Mouse (Mus musculus) kidney, postnatal 0 days (tissue): ENCODE data around the gene Spg21. TPM values are rescaled to one million over a fixed set of nuclear protein-coding genes. Genes with fewer than 3 reads are reported as not detected.

Source experiments
- ATAC-seq: fragments of 200-750 bp; cut with Nextera tagmentation; replicated peaks from 2 replicates; pipeline ENCODE4 v1.8.0; 2017; ENCODE audit warnings: low read depth, moderate number of reproducible peaks, moderate TSS enrichment, moderate library complexity; ENCODE audit not compliant: low FRiP score
- DNase-seq: peaks from one replicate; pipeline ENCODE4 v3.0.0-alpha.2; 2016; ENCODE audit warnings: low spot score
- H3K27ac ChIP-seq: fragments of 300-500 bp; sonication (generic); 2 replicates; pipeline ENCODE4 v1.5.1; 2014; ENCODE audit warnings: mild to moderate bottlenecking
- H3K27me3 ChIP-seq: fragments of 300-500 bp; sonication (generic); 2 replicates; pipeline ENCODE4 v1.6.1; 2014; ENCODE audit warnings: low read length, mixed read lengths; ENCODE audit not compliant: insufficient read depth
- H3K36me3 ChIP-seq: fragments of 300-500 bp; sonication (generic); 2 replicates; pipeline ENCODE4 v1.6.1; 2014; ENCODE audit warnings: low read length, mixed read lengths; ENCODE audit not compliant: insufficient read depth
- H3K4me1 ChIP-seq: fragments of 300-500 bp; sonication (generic); replicated peaks from 2 replicates; pipeline ENCODE4 v1.6.1; 2014; ENCODE audit warnings: antibody characterized with exemption, low read length, mixed read lengths; ENCODE audit not compliant: insufficient read depth
- H3K4me2 ChIP-seq: fragments of 300-500 bp; sonication (generic); 2 replicates; pipeline ENCODE4 v1.6.1; 2014; ENCODE audit warnings: mild to moderate bottlenecking, low read length, moderate library complexity, mixed read lengths
- H3K4me3 ChIP-seq: fragments of 300-500 bp; sonication (generic); replicated peaks from 2 replicates; pipeline ENCODE4 v1.5.1; 2014; ENCODE audit warnings: low read depth, low read length
- H3K9ac ChIP-seq: fragments of 300-500 bp; sonication (generic); 2 replicates; pipeline ENCODE4 v1.6.1; 2014; ENCODE audit warnings: low read depth, low read length
- H3K9me3 ChIP-seq: fragments of 300-500 bp; sonication (generic); replicated peaks from 2 replicates; pipeline ENCODE4 v1.6.1; 2016; ENCODE audit warnings: low read length, inconsistent platforms, mixed read lengths
- CTCF ChIP-seq: IDR thresholded peaks from 2 replicates; pipeline ENCODE4 v1.5.1; 2016; ENCODE audit warnings: antibody characterized with exemption, low read depth, mild to moderate bottlenecking, moderate library complexity
- WGBS: fragments of 180-500 bp; shearing (Covaris S2); extraction: QIAGEN DNeasy Blood & Tissue Kit; methylation state at CpG from one replicate; pipeline ENCODE4 v1.1.7; 2014; 5-methylcytosine and 5-hydroxymethylcytosine counted together
- polyA plus RNA-seq: library from polyadenylated mRNA; unstranded; fragments of >200 nt; fragmentation: Nextera tagmentation; extraction: Ambion mirVana; gene quantifications from 2 replicates; pipeline ENCODE4 v1.2.1, GENCODE M21; 2015

Spg21 gene
- polyA plus RNA-seq, 1 experiment from 2014 or later, result 122 TPM

DNA sequence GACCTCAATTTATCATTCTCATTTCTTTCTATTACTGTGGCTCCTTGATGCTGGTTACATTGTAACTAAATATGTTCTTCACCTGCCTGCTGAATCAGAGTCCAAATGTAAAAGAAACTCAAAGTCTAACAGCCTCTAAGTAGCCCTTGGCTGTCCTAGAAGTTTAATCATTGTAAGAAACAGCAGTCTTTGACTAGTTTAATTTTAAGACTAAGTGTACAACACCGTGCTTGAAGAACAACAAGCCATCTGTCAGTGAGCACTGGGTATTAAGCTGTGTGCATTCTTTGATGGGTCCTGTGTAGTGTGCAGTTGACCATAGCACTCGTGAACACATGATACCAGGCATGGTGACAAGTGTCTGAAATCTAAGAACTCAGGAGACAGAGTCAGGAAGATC lies 33.2 kb upstream of the Spg21 start:
- ATAC-seq (peak; percentile 59), DNase-seq (peak; percentile 36)
- no peak overlapping the region for H3K4me2 ChIP-seq
- H3K9ac ChIP-seq, result no peak overlapping the region
- H3K4me1 ChIP-seq, result no peaks in the 10 kb centered on the region
- H3K27me3 ChIP-seq, result no peaks in the 10 kb centered on the region
- H3K27ac ChIP-seq, result 0 out of 2 replicates have a peak overlapping the region, but pooled peaks have one; percentile 64
- H3K36me3 ChIP-seq, result no peaks in the 10 kb centered on the region
- no peaks in the 10 kb centered on the region for H3K9me3 ChIP-seq
- 41% methylated on average over 2 of the region's 2 CpGs for WGBS
- H3K4me3 ChIP-seq, result no peak overlapping the region
- TF ChIP-seq CTCF, result no peak

DNA sequence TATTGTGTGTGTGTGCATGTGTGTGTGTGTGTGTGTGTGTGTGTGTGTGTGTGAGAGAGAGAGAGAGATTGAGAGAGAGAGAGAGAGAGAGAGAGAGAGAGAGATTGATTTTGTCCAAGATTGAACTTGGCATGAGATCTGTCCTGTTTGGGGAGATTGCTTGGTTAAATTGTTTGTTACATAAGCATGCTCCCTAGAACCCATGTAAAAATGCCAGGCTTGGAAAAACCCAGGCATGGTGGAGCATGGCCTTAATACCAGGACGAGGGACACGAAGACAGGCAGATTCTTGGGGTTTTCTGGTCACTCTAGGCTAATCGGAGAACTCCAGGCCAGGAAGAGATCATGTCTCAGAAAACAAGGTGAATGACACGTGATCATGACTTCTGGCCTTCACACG lies 32.7 kb upstream of the Spg21 start:
- Histone ChIP-seq H3K36me3 (no peaks in the 10 kb centered on the region), H3K27ac (peak overlapping the region; percentile 64), H3K9me3 (no peaks in the 10 kb centered on the region), H3K4me2 (no peak overlapping the region), H3K4me1 (no peaks in the 10 kb centered on the region), H3K27me3 (no peaks in the 10 kb centered on the region), H3K4me3 (no peak overlapping the region), H3K9ac (no peak overlapping the region)
- TF ChIP-seq CTCF, result no peak
- DNase-seq (no peak), ATAC-seq (no peak)
- WGBS, result 88% methylated on average over 5 of the region's 5 CpGs

DNA sequence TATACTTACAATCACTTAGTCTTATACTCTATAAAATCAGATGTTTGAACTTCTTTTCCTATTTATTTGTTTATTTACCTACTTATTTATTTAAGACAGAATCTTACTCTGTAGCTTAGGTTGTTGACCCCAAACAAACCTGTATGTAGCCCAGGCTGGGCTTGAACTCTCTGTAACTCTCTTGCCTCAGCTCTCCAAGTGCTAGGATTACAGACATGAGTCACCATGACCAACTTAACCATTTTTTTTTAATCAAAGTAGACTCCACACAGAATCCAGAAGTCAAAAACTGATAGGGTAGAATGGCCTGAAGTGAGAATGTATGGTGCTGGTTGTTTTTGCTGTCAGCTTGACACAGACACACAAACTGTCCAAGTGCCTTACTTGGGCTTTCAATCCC lies 30.3 kb upstream of the Spg21 start:
- DNase-seq (no peak), ATAC-seq (no peak)
- TF ChIP-seq CTCF, result no peak
- Histone ChIP-seq H3K9ac (no peak overlapping the region), H3K4me1 (no peaks in the 10 kb centered on the region), H3K27ac (no peak overlapping the region), H3K27me3 (no peaks in the 10 kb centered on the region), H3K4me2 (no peak overlapping the region), H3K9me3 (no peaks in the 10 kb centered on the region), H3K36me3 (no peaks in the 10 kb centered on the region), H3K4me3 (no peak overlapping the region)

DNA sequence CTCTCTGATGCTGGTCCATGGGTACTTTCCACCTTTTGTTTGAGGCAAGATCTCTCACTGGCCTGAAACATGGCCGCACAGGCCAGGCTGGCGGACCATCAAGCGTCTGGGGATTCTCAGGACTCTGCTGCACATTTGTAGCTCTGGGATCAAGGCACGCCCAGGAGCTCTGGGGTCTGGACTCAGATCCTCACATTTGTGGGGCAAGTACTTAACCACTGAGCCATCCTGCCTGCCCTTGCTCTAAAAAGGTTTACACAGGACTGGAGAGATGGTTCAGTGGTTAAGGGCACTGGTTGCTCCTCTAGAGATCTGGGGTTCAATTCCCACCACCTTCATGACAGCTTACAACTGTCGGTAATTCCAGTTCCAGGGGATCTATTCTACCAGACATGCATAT lies 29.8 kb upstream of the Spg21 start:
- H3K4me3 ChIP-seq, result no peak overlapping the region
- H3K4me2 ChIP-seq, result no peak overlapping the region
- DNase-seq (no peak), ATAC-seq (no peak)
- no peak overlapping the region for H3K27ac ChIP-seq
- no peak overlapping the region for H3K9ac ChIP-seq
- H3K27me3 ChIP-seq, result no peaks in the 10 kb centered on the region
- H3K9me3 ChIP-seq, result no peaks in the 10 kb centered on the region
- WGBS, result 87% methylated on average over 5 of the region's 5 CpGs
- H3K4me1 ChIP-seq, result no peaks in the 10 kb centered on the region
- H3K36me3 ChIP-seq, result no peaks in the 10 kb centered on the region
- TF ChIP-seq CTCF, result no peak

DNA sequence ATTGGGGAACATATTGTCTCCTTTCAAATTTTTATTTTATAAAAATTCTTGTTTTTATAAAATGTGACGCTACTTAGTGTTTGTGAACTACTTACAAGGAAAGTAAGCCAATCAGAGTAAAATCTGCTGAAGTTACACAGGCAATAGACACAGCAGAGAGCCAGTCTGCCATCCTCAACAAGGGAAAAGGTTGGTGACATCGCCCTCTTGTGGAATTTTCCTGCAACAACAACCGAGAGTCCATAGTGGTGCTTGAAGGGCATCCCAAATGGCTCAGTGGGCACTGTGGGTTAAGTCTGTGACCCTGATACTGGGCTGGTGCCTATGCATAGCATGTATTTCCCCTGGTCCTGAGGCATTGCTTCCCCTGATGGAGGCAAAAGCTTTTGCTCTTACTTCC lies 28.5 kb upstream of the Spg21 start:
- H3K4me2 ChIP-seq, result no peak overlapping the region
- no peak overlapping the region for H3K9ac ChIP-seq
- no peaks in the 10 kb centered on the region for H3K9me3 ChIP-seq
- WGBS, result 3% methylated on average over 3 of the region's 3 CpGs
- DNase-seq, result peak; percentile 90
- no peaks in the 10 kb centered on the region for H3K27me3 ChIP-seq
- H3K36me3 ChIP-seq, result no peaks in the 10 kb centered on the region
- no peak overlapping the region for H3K4me3 ChIP-seq
- TF ChIP-seq CTCF, result peak; percentile 91
- no peaks in the 10 kb centered on the region for H3K4me1 ChIP-seq
- H3K27ac ChIP-seq, result no peak overlapping the region
- no peak for ATAC-seq

DNA sequence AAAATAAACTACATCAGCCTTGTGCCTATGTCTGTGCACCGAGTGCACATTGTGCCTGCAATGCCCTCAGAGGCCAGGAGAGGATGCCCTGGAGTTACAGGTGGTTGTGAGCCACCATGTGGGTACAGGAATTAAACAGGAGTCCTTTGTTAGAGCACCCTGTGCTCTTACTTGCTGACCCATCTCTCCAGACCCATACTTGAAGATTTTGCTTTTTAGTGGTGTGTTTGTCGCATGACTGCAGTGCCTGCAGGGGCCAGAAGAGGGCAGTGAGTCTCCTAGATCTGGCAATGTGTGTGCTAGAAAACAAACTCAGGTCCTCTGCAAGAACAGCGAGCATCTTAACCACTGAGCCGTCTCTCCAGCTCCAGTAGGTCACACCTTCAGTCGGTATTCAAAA lies 26.6 kb upstream of the Spg21 start:
- no peaks in the 10 kb centered on the region for H3K36me3 ChIP-seq
- WGBS, result 74% methylated on average over 5 of the region's 5 CpGs
- no peak overlapping the region for H3K4me2 ChIP-seq
- DNase-seq (peak; percentile 58), ATAC-seq (no peak)
- H3K27me3 ChIP-seq, result no peaks in the 10 kb centered on the region
- H3K4me3 ChIP-seq, result no peak overlapping the region
- H3K9me3 ChIP-seq, result no peaks in the 10 kb centered on the region
- H3K9ac ChIP-seq, result no peak overlapping the region
- peak; percentile 69 for TF ChIP-seq CTCF
- H3K27ac ChIP-seq, result no peak overlapping the region
- no peaks in the 10 kb centered on the region for H3K4me1 ChIP-seq

DNA sequence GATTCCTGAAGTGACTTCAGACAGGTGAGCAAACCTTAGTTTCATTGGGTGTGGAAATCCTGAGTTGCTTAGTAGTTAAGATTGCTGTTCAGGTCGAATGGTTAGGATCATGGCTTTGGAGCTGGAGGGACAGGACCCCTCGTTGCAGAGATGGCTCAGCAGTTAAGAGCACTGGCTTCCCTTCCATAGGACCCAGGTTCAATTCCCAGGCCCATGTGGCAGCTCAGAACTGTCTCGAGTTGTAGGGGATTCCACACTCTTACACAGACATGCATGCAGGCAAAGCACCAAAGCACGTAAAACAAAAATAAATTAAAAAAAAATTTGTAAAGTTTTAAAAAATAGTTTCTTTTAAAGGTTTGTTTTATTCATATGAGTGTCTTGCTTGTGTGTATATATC lies 25.5 kb upstream of the Spg21 start:
- Histone ChIP-seq H3K27me3 (no peaks in the 10 kb centered on the region), H3K27ac (no peak overlapping the region), H3K9ac (no peak overlapping the region), H3K4me3 (no peak overlapping the region), H3K4me1 (no peaks in the 10 kb centered on the region), H3K4me2 (no peak overlapping the region), H3K9me3 (no peaks in the 10 kb centered on the region), H3K36me3 (0 out of 2 replicates have a peak, but pooled peaks cover 3% of the 10 kb centered on the region)
- no peak for DNase-seq
- TF ChIP-seq CTCF, result no peak
- no peak for ATAC-seq
- WGBS, result 71% methylated on average over 4 of the region's 4 CpGs
